Mouse (Mus musculus) hindbrain, embryonic 16.5 days (tissue): ENCODE results near the gene Gm28230. TPM values are rescaled to one million over a fixed set of nuclear protein-coding genes. Genes with fewer than 3 reads are reported as not detected.
A peak's percentile ranks its signal among the peaks of the same experiment; 100 is the strongest.

Source experiments
- ATAC-seq: fragments of 200-750 bp; cut with Nextera tagmentation; 2 replicates; pipeline ENCODE4 v1.8.0; 2017; ENCODE audit warnings: moderate TSS enrichment, moderate library complexity
- H3K27ac ChIP-seq: fragments of 300-500 bp; sonication (generic); 2 replicates; pipeline ENCODE4 v1.5.1; 2014; ENCODE audit warnings: low read depth, mild to moderate bottlenecking, control low read depth, low read length, moderate library complexity
- H3K27me3 ChIP-seq: fragments of 300-500 bp; sonication (generic); replicated peaks from 2 replicates; pipeline ENCODE4 v1.6.1; 2014; ENCODE audit warnings: low read length; ENCODE audit not compliant: control insufficient read depth, insufficient read depth
- H3K36me3 ChIP-seq: fragments of 300-500 bp; sonication (generic); 2 replicates; pipeline ENCODE4 v1.6.1; 2014; ENCODE audit warnings: mild to moderate bottlenecking, low read length, moderate library complexity, mixed read lengths; ENCODE audit not compliant: control insufficient read depth, insufficient read depth
- H3K4me1 ChIP-seq: fragments of 300-500 bp; sonication (generic); 2 replicates; pipeline ENCODE4 v1.6.1; 2014; ENCODE audit warnings: low read depth, low read length; ENCODE audit not compliant: control insufficient read depth, insufficient read depth
- H3K4me2 ChIP-seq: fragments of 300-500 bp; sonication (generic); 2 replicates; pipeline ENCODE4 v1.6.1; 2014; ENCODE audit warnings: mild to moderate bottlenecking, low read length, control low read depth, moderate library complexity
- H3K4me3 ChIP-seq: fragments of 300-500 bp; sonication (generic); 2 replicates; pipeline ENCODE4 v1.5.1; 2014; ENCODE audit warnings: mild to moderate bottlenecking, low read length, control low read depth, moderate library complexity
- H3K9ac ChIP-seq: fragments of 300-500 bp; sonication (generic); 2 replicates; pipeline ENCODE4 v1.6.1; 2014; ENCODE audit warnings: low read depth, mild to moderate bottlenecking, control low read depth, low read length, moderate library complexity
- H3K9me3 ChIP-seq: fragments of 300-500 bp; sonication (generic); 2 replicates; pipeline ENCODE4 v1.6.1; 2014; ENCODE audit warnings: mild to moderate bottlenecking, low read length, moderate library complexity; ENCODE audit not compliant: control insufficient read depth
- WGBS: fragments of 180-500 bp; shearing (Covaris S2); extraction: QIAGEN DNeasy Blood & Tissue Kit; methylation state at CpG from one replicate; pipeline ENCODE4 v1.1.7; 2014; 5-methylcytosine and 5-hydroxymethylcytosine counted together
- polyA plus RNA-seq: library from polyadenylated mRNA; unstranded; fragments of >200 nt; fragmentation: Nextera tagmentation; extraction: Ambion mirVana; gene quantifications from 2 replicates; pipeline ENCODE4 v1.2.1, GENCODE M21; 2015

Gene Gm28230
- polyA plus RNA-seq, 1 experiment from 2014 or later = 0.45 TPM

- H3K9me3 ChIP-seq = no peaks in the 10 kb centered on the region
- peaks cover 48% of the 10 kb centered on the region for H3K27me3 ChIP-seq
- peaks cover 14% of the 10 kb centered on the region for H3K4me1 ChIP-seq
- no peak overlapping the region for H3K27ac ChIP-seq
- ATAC-seq = no peak
- no peak overlapping the region for H3K4me3 ChIP-seq
- no peak overlapping the region for H3K9ac ChIP-seq
- H3K4me2 ChIP-seq = no peak overlapping the region
- 17% methylated on average over 1 of the region's 1 CpGs for WGBS
- H3K36me3 ChIP-seq = no peaks in the 10 kb centered on the region
These were observed 33.6 kb downstream of the Gm28230 start for GRCm38 (mm10) chr2:74760146-74760545.

- Histone ChIP-seq H3K4me2 (peak overlapping the region; percentile 78), H3K4me3 (peak overlapping the region; percentile 61; the same call in 1 of the 2 replicates), H3K27ac (no peak overlapping the region), H3K4me1 (peaks cover 14% of the 10 kb centered on the region), H3K9ac (no peak overlapping the region), H3K27me3 (peaks cover 51% of the 10 kb centered on the region), H3K9me3 (no peaks in the 10 kb centered on the region), H3K36me3 (no peaks in the 10 kb centered on the region)
- ATAC-seq = no peak
- 4% methylated on average over 13 of the region's 13 CpGs for WGBS
These were observed 35.4 kb downstream of the Gm28230 start for GRCm38 (mm10) chr2:74761941-74762340.

GRCm38 (mm10) chr2:74762522-74763244, 36.2 kb downstream of the Gm28230 start, which contains the start of gene Hoxd1:
TSS of gene Hoxd1 (plus strand) at chr2:74762980.
- WGBS = under 1% methylated on average over 60 of the region's 61 CpGs

DNA sequence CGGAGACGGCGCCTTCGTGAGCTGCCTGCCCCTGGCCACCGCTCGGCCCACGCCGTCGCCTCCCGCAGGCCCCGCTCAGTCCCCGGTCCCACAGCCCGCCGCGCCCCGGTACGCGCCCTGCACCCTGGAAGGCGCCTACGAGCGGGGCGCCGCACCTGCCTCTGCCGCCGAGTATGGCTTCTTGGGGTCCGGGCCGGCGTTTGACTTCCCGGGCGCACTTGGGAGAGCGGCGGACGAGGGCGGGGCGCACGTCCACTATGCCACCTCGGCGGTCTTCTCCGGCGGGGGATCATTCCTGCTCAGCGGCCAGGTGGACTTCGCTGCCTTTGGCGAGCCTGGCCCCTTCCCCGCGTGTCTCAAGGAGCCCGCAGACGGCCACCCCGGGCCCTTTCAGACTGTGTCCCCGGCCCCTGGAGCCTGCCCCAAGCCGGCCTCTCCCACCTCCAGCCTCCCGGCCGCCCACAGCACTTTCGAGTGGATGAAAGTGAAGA, 36.8 kb downstream of the Gm28230 start:
- 2% methylated on average over 49 of the region's 53 CpGs for WGBS
- H3K4me3 ChIP-seq = peak overlapping the region; percentile 61
- H3K4me2 ChIP-seq = peak overlapping the region; percentile 78
- H3K27ac ChIP-seq = no peak overlapping the region
- H3K27me3 ChIP-seq = peaks cover 51% of the 10 kb centered on the region
- no peaks in the 10 kb centered on the region for H3K9me3 ChIP-seq
- peak; percentile 24; the same call in 1 of the 2 replicates for ATAC-seq
- H3K36me3 ChIP-seq = no peaks in the 10 kb centered on the region
- peak overlapping the region; percentile 47 for H3K9ac ChIP-seq
- peaks cover 14% of the 10 kb centered on the region for H3K4me1 ChIP-seq

More at GRCm38 (mm10) chr2:74762522-74763244, 36.2 kb downstream of the Gm28230 start, which contains the start of gene Hoxd1:
- peak within 1 kb of the TSS; percentile 78 for H3K4me2 ChIP-seq
- H3K27me3 ChIP-seq = peaks cover 51% of the 10 kb centered on the region
- H3K27ac ChIP-seq = no peak within 1 kb of the TSS
- H3K36me3 ChIP-seq = no peaks in the 10 kb centered on the region
- peak; percentile 80 for ATAC-seq
- peak within 1 kb of the TSS; percentile 47 for H3K9ac ChIP-seq
- H3K4me3 ChIP-seq = peak within 1 kb of the TSS; percentile 61
- no peaks in the 10 kb centered on the region for H3K9me3 ChIP-seq
- peaks cover 14% of the 10 kb centered on the region for H3K4me1 ChIP-seq

DNA sequence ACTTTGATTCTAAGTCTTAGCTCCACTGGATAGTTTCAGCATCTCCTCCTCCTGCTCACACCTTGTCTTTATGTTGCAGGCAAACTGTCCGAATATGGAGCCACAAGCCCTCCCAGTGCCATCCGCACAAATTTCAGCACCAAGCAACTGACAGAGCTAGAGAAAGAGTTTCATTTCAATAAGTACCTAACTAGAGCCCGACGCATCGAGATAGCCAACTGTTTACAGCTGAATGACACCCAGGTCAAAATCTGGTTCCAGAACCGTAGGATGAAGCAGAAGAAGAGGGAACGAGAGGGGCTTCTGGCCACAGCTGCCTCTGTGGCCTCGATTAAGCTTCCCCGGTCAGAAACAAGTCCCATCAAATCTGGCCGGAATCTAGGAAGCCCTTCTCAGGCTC, 37.4 kb downstream of the Gm28230 start:
- H3K4me2 ChIP-seq = no peak overlapping the region; the same call in 1 of the 2 replicates
- no peaks in the 10 kb centered on the region for H3K9me3 ChIP-seq
- H3K27me3 ChIP-seq = peaks cover 49% of the 10 kb centered on the region
- no peak for ATAC-seq
- H3K4me1 ChIP-seq = peaks cover 14% of the 10 kb centered on the region
- H3K4me3 ChIP-seq = no peak overlapping the region
- H3K27ac ChIP-seq = no peak overlapping the region
- WGBS = 60% methylated on average over 10 of the region's 10 CpGs
- no peak overlapping the region for H3K9ac ChIP-seq
- H3K36me3 ChIP-seq = no peaks in the 10 kb centered on the region

GRCm38 (mm10) chr2:74774359-74774758, 47.8 kb downstream of the Gm28230 start:
- no peaks in the 10 kb centered on the region for H3K36me3 ChIP-seq
- H3K9ac ChIP-seq = no peak overlapping the region
- no peaks in the 10 kb centered on the region for H3K9me3 ChIP-seq
- 0 out of 2 replicates have a peak, but pooled peaks cover 2% of the 10 kb centered on the region for H3K27me3 ChIP-seq
- H3K27ac ChIP-seq = no peak overlapping the region
- no peak overlapping the region for H3K4me3 ChIP-seq
- H3K4me2 ChIP-seq = no peak overlapping the region
- WGBS = 87% methylated on average over 2 of the region's 2 CpGs
- no peaks in the 10 kb centered on the region for H3K4me1 ChIP-seq
- ATAC-seq = no peak

- H3K9ac ChIP-seq = no peak overlapping the region
- no peaks in the 10 kb centered on the region for H3K36me3 ChIP-seq
- WGBS = 63% methylated on average over 13 of the region's 13 CpGs
- H3K27ac ChIP-seq = no peak overlapping the region
- no peak overlapping the region for H3K4me3 ChIP-seq
- no peak for ATAC-seq
- H3K4me2 ChIP-seq = no peak overlapping the region
- H3K9me3 ChIP-seq = no peaks in the 10 kb centered on the region
- no peaks in the 10 kb centered on the region for H3K4me1 ChIP-seq
- no peaks in the 10 kb centered on the region for H3K27me3 ChIP-seq
These were observed 51.2 kb downstream of the Gm28230 start for GRCm38 (mm10) chr2:74777536-74778275.

- Histone ChIP-seq H3K27ac (no peak overlapping the region), H3K4me1 (no peaks in the 10 kb centered on the region), H3K27me3 (no peaks in the 10 kb centered on the region), H3K4me2 (no peak overlapping the region), H3K36me3 (no peaks in the 10 kb centered on the region), H3K9me3 (no peaks in the 10 kb centered on the region), H3K9ac (no peak overlapping the region), H3K4me3 (no peak overlapping the region)
- WGBS = 84% methylated on average over 5 of the region's 5 CpGs
- ATAC-seq = no peak
These were observed 54.9 kb downstream of the Gm28230 start for GRCm38 (mm10) chr2:74781386-74781785.

- Histone ChIP-seq H3K9me3 (no peaks in the 10 kb centered on the region), H3K9ac (no peak overlapping the region), H3K27me3 (no peaks in the 10 kb centered on the region), H3K4me1 (no peaks in the 10 kb centered on the region), H3K36me3 (no peaks in the 10 kb centered on the region), H3K4me3 (no peak overlapping the region), H3K4me2 (no peak overlapping the region), H3K27ac (no peak overlapping the region)
- WGBS = 43% methylated on average over 7 of the region's 7 CpGs
- ATAC-seq = no peak
These were observed 69.0 kb downstream of the Gm28230 start for GRCm38 (mm10) chr2:74795531-74795930.
